Mouse (Mus musculus): ENCODE measurements at regions not wholly inside any gene's neighbourhood (a gene's known extent, or its start where the extent isn't known, plus 50 kb on each side); places are given as distances from the start of the nearest gene placed in this dataset.

DNA sequence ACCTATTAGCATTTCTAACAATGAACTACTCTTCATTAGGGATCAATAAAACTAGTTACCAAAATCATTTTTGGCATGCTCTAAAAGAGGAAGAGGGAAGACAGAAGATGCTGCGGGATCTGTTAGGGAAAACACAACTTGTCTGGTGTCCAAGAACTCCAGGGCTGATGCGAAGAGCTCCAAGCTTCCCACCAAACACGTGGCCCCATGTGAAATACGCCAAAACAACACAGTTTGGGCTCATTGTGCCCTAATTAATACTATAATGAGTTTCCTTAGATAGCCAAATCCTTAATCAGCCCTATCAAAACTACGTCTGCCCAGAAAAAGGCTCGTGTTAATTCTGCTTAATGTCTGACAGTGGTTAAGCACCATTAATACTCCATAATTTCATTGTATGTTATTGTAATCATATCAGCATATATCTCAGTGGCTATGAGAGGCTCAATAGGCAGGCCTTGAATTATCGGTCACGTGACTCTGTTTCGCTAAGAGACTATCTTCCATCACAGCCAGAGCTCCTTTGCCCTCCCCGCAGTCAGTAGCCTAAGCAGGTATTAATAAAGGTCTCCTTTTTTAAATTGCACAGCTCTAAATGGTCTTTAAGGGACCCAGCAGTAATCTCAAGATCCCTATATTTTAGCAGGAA is 223.6 kb upstream of the Pou3f3 start:
- TF ChIP-seq POLR2A (IDR thresholded peaks at IDR 0.05; ENCODE audit: low read depth, low read length) (no peak), CTCF (IDR thresholded peaks at IDR 0.05; ENCODE audit: borderline replicate concordance, insufficient read depth, low read length) (no peak)
